Mouse (Mus musculus) yolk sac, embryonic 10.5 days (tissue): ENCODE data around the gene Amy2a1.
"Not testable (repeated sequence)": the region's sequence is repeated elsewhere in the genome, so short reads cannot be mapped to it uniquely, and the experiment has no call there.

Experiments
- DNase-seq: peaks from one replicate; pipeline ENCODE4 v3.0.0-alpha.2; 2017; ENCODE audit warnings: low spot score

Amy2a1 gene

DNA sequence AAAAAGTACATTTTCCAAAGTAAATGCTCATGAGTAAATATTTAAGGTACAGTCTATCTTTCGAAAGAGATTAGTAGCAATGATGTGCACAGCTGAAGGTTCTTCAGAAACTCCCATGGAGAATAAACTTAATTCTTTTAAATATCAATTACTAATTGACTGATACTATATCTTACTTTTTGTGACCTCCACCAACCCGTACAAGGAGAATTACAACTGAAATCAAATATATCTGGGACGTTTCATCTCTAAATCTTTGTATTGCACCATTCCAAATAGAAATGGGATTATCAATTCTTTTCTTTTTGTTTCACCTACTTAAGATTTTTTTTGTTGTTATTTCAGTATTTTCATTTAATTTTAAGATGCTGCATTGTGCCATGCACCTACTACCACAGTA is at the start of gene Amy2a1:
Amy2a1 (minus strand) TSS at position 101 of the 400 bp plus-strand sequence.
- not testable (repeated sequence) for DNase-seq

DNA sequence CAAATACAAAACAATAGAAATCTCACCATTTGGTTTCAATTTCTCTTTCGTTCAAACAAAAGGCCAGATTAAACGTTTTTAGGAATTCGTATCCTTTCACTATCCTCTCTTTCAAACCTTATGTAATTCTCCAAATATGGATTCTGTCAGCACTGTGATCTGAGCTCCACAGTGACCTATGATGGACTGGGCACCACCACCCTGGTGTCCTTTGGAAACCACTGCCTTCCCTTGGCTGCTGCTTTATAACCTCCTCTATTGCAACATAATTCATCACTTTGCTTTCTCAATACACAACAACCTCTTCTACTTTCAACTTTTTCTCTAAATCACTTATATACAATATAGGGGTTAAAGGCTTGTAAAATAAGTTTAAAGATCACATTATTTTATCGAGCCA is 42.4 kb upstream of the Amy2a1 start:
- no peak for DNase-seq

GRCm38 (mm10) chr3:113574138-113574537 is 41.9 kb upstream of the Amy2a1 start:
- DNase-seq: no peak

GRCm38 (mm10) chr3:113572158-113572557 is 39.9 kb upstream of the Amy2a1 start:
- DNase-seq: no peak

GRCm38 (mm10) chr3:113539692-113540091 is 7.5 kb upstream of the Amy2a1 start:
- no peak for DNase-seq
